Mouse (Mus musculus): Measurements from ENCODE around the gene Sult1a1. TPM values are rescaled to one million over a fixed set of nuclear protein-coding genes. Genes with fewer than 3 reads are reported as not detected.

Sult1a1 gene
- polyA plus RNA-seq, 1 experiment from 2014 or later, result 0.49 TPM

DNA sequence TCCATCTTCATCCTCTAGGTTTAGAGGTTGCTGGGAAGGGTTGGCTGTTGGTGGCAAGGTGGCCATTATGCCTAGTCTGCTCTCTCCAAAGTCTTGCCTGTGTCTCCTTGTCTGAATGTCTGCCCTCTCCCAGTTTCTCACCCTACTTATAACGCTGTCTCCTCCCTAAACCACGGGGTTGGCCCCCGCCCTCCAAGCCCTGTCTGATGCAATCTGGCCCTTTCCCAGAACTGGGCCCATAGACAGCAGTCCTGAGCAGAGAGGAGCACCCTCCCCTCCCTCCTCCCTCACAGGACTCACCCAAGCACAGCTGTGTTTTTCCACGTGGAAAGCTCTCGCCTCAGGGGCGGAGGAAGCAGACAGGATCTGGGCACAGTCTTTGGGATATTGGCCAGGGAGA, 50.9 kb downstream of the Sult1a1 start:
- no peaks in the 10 kb centered on the region for H3K9me3 ChIP-seq (replicated peaks)
- no peaks in the 10 kb centered on the region for H3K36me3 ChIP-seq
- peaks cover 8% of the 10 kb centered on the region for H3K4me1 ChIP-seq
- DNase-seq (ENCODE audit: low spot score), result no peak
- peak overlapping the region; percentile 19 for H3K27ac ChIP-seq
- H3K27me3 ChIP-seq (ENCODE audit: low read depth, poor library complexity, severe bottlenecking), result no peaks in the 10 kb centered on the region
- 61% methylated on average over 6 of the region's 6 CpGs for WGBS
- H3K4me3 ChIP-seq, result no peak overlapping the region

DNA sequence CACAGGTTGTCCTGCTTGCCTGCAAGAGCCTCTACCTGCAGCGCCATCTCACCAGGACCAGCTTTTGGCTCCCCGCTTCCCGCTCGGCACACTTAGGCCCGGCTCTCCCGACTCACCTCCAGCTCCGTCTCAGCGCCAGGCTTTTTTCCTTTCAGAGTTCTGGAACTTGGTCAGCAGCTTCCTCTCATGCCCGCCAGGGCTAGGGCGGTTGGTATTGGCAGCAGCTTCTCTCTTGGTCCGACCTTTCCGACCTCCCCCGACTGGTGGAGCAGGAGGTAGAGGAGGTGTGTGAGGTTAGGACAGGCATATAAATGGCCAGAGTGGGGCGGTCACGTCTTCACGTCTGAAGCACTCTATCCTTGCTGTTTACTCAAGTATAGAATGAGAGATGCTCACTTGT, 51.5 kb downstream of the Sult1a1 start:
- Histone ChIP-seq H3K9me3 (replicated peaks) (no peaks in the 10 kb centered on the region), H3K36me3 (no peaks in the 10 kb centered on the region), H3K4me3 (no peak overlapping the region), H3K27me3 (ENCODE audit: low read depth, poor library complexity, severe bottlenecking) (no peaks in the 10 kb centered on the region), H3K4me1 (peaks cover 8% of the 10 kb centered on the region), H3K27ac (no peak overlapping the region)
- DNase-seq (ENCODE audit: low spot score), result no peak
- 71% methylated on average over 16 of the region's 16 CpGs for WGBS

DNA sequence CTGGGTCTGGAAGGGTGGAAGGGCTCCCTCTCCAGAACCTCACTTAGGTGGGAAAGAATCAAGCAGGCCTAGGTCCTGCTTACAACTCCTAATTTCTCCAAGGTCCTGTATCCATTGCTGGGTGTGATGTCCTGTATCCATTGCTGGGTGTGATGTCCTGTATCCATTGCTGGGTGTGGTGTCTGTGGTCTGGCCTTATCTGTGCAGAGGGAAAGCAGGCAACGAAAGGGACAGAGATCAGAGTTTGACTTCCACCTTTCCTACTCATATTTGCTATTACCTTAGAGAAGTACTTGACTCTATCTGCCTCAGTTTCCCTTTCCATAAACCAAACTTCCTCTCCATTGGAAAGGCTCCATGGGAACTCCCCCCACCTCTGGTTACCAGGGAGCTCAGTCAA, 52.9 kb downstream of the Sult1a1 start:
- Histone ChIP-seq H3K36me3 (no peaks in the 10 kb centered on the region), H3K27ac (no peak overlapping the region), H3K27me3 (ENCODE audit: low read depth, poor library complexity, severe bottlenecking) (no peaks in the 10 kb centered on the region), H3K9me3 (replicated peaks) (no peaks in the 10 kb centered on the region), H3K4me3 (no peak overlapping the region), H3K4me1 (peaks cover 6% of the 10 kb centered on the region)
- 83% methylated on average over 1 of the region's 1 CpGs for WGBS
- no peak for DNase-seq (ENCODE audit: low spot score)

Other genes starting within 250 kb of the Sult1a1 start
- 30.3 and 36.9 TPM in 2 replicates for gene Rabep2, start 247.7 kb downstream of the Sult1a1 start, polyA plus RNA-seq (2016; fragmentation: Nextera tagmentation; extraction: Ambion mirVana)
- 0.59 and 5.3 TPM in 2 replicates for gene Atp2a1, start 213.3 kb downstream of the Sult1a1 start, polyA plus RNA-seq (2016; fragmentation: Nextera tagmentation; extraction: Ambion mirVana)
- gene Sh2b1, start 201.0 kb downstream of the Sult1a1 start, polyA plus RNA-seq (2016; fragmentation: Nextera tagmentation; extraction: Ambion mirVana), result 55.1 and 62.5 TPM in 2 replicates
- gene Tufm, start 189.1 kb downstream of the Sult1a1 start, polyA plus RNA-seq (2016; fragmentation: Nextera tagmentation; extraction: Ambion mirVana), result 182 and 207 TPM in 2 replicates
- gene Atxn2l, start 173.0 kb downstream of the Sult1a1 start, polyA plus RNA-seq (2016; fragmentation: Nextera tagmentation; extraction: Ambion mirVana), result 60.6 and 62.5 TPM in 2 replicates
- gene Eif3c, start 110.0 kb downstream of the Sult1a1 start, polyA plus RNA-seq (2016; fragmentation: Nextera tagmentation; extraction: Ambion mirVana), result 230 and 241 TPM in 2 replicates
- 0.29 and 0.51 TPM in 2 replicates for gene Apobr, start 91.5 kb downstream of the Sult1a1 start, polyA plus RNA-seq (2016; fragmentation: Nextera tagmentation; extraction: Ambion mirVana)
- 27.0 and 27.8 TPM in 2 replicates for gene Cln3, start 90.6 kb downstream of the Sult1a1 start, polyA plus RNA-seq (2016; fragmentation: Nextera tagmentation; extraction: Ambion mirVana)
- gene Il27, start 81.5 kb downstream of the Sult1a1 start, polyA plus RNA-seq (2016; fragmentation: Nextera tagmentation; extraction: Ambion mirVana), result not detected in 2 replicates
- gene Nupr1, start 45.6 kb downstream of the Sult1a1 start, polyA plus RNA-seq (2016; fragmentation: Nextera tagmentation; extraction: Ambion mirVana), result 0.45 and 0.78 TPM in 2 replicates
- gene Sgf29, start 27.1 kb downstream of the Sult1a1 start, polyA plus RNA-seq (2016; fragmentation: Nextera tagmentation; extraction: Ambion mirVana), result 69.0 and 69.2 TPM in 2 replicates
- gene Bola2, start 19.0 kb upstream of the Sult1a1 start, polyA plus RNA-seq (2016; fragmentation: Nextera tagmentation; extraction: Ambion mirVana), result 177 and 237 TPM in 2 replicates
- gene Slx1b, start 19.4 kb upstream of the Sult1a1 start, polyA plus RNA-seq (2016; fragmentation: Nextera tagmentation; extraction: Ambion mirVana), result 12.6 and 14.8 TPM in 2 replicates
- 28.9 and 37.8 TPM in 2 replicates for gene Coro1a, start 31.4 kb upstream of the Sult1a1 start, polyA plus RNA-seq (2016; fragmentation: Nextera tagmentation; extraction: Ambion mirVana)
- 47.3 and 55.9 TPM in 2 replicates for gene Mapk3, start 83.2 kb upstream of the Sult1a1 start, polyA plus RNA-seq (2016; fragmentation: Nextera tagmentation; extraction: Ambion mirVana)
- gene Gdpd3, start 89.9 kb upstream of the Sult1a1 start, polyA plus RNA-seq (2016; fragmentation: Nextera tagmentation; extraction: Ambion mirVana), result 0.83 and 1.5 TPM in 2 replicates
- gene Ypel3, start 100.5 kb upstream of the Sult1a1 start, polyA plus RNA-seq (2016; fragmentation: Nextera tagmentation; extraction: Ambion mirVana), result 51.7 and 84.9 TPM in 2 replicates
- 0.23 and 0.53 TPM in 2 replicates for gene Tbx6, start 105.1 kb upstream of the Sult1a1 start, polyA plus RNA-seq (2016; fragmentation: Nextera tagmentation; extraction: Ambion mirVana)
- gene Ppp4c, start 116.1 kb upstream of the Sult1a1 start, polyA plus RNA-seq (2016; fragmentation: Nextera tagmentation; extraction: Ambion mirVana), result 450 and 462 TPM in 2 replicates
- gene Fam57b, start 121.2 kb upstream of the Sult1a1 start, polyA plus RNA-seq (2016; fragmentation: Nextera tagmentation; extraction: Ambion mirVana), result 0.20 and 0.21 TPM in 2 replicates
- not detected in 2 replicates for gene 4930451I11Rik, start 155.2 kb upstream of the Sult1a1 start, polyA plus RNA-seq (2016; fragmentation: Nextera tagmentation; extraction: Ambion mirVana)
- 1.0 and 1.9 TPM in 2 replicates for gene Doc2a, start 171.0 kb upstream of the Sult1a1 start, polyA plus RNA-seq (2016; fragmentation: Nextera tagmentation; extraction: Ambion mirVana)
- 51.9 and 57.2 TPM in 2 replicates for gene Hirip3, start 185.5 kb upstream of the Sult1a1 start, polyA plus RNA-seq (2016; fragmentation: Nextera tagmentation; extraction: Ambion mirVana)
- 117 and 131 TPM in 2 replicates for gene Ino80e, start 185.9 kb upstream of the Sult1a1 start, polyA plus RNA-seq (2016; fragmentation: Nextera tagmentation; extraction: Ambion mirVana)
- gene Taok2, start 208.3 kb upstream of the Sult1a1 start, polyA plus RNA-seq (2016; fragmentation: Nextera tagmentation; extraction: Ambion mirVana), result 48.5 and 56.4 TPM in 2 replicates
- 15.6 and 16.6 TPM in 2 replicates for gene Tmem219, start 246.5 kb upstream of the Sult1a1 start, polyA plus RNA-seq (2016; fragmentation: Nextera tagmentation; extraction: Ambion mirVana)

Measured in limb, embryonic 10.5 days (tissue).